Mouse (Mus musculus) lung, postnatal 0 days (tissue): ENCODE results near the gene Adap2.

Experiments
- CTCF ChIP-seq: IDR thresholded peaks from 2 replicates; pipeline ENCODE4 v1.5.1; 2016; ENCODE audit warnings: antibody characterized with exemption, mild to moderate bottlenecking
- EP300 ChIP-seq: IDR thresholded peaks from 2 replicates; pipeline ENCODE4 v1.6.1; 2016; ENCODE audit warnings: antibody characterized with exemption, mild to moderate bottlenecking, control low read depth

- TF ChIP-seq CTCF, result no peak
- no peak for TF ChIP-seq EP300
Observed at GRCm38 (mm10) chr11:80159018-80159417, 5.1 kb downstream of the Adap2 start.
